Mouse (Mus musculus) thymus, adult 2 months (tissue): Measurements from ENCODE around the gene Flt3. TPM values are rescaled to one million over a fixed set of nuclear protein-coding genes. Genes with fewer than 3 reads are reported as not detected.

Experiments used
- DNase-seq: peaks from one replicate; pipeline ENCODE4 v3.0.0; 2021
- H3K27ac ChIP-seq: fragments of 200-500 bp; 2 replicates; pipeline ENCODE4 v1.5.1; 2012; ENCODE audit warnings: low read length, control low read depth; ENCODE audit not compliant: control insufficient read depth, insufficient read depth
- H3K27me3 ChIP-seq: fragments of 200-500 bp; 2 replicates; pipeline ENCODE4 v1.6.1; 2012; ENCODE audit warnings: mild to moderate bottlenecking, low read length, moderate library complexity, mixed read lengths; ENCODE audit not compliant: control insufficient read depth, insufficient read depth
- H3K36me3 ChIP-seq: fragments of 200-500 bp; 2 replicates; pipeline ENCODE4 v1.6.1; 2012; ENCODE audit warnings: mild to moderate bottlenecking, low read length, moderate library complexity; ENCODE audit not compliant: control insufficient read depth, insufficient read depth
- H3K4me1 ChIP-seq: fragments of 200-500 bp; replicated peaks from 2 replicates; pipeline ENCODE4 v1.6.1; 2012; ENCODE audit warnings: low read length; ENCODE audit not compliant: control insufficient read depth, insufficient read depth
- H3K4me3 ChIP-seq: fragments of 200-500 bp; 2 replicates; pipeline ENCODE4 v1.5.1; 2012; ENCODE audit warnings: mild to moderate bottlenecking, low read length, control low read depth, moderate library complexity; ENCODE audit not compliant: control insufficient read depth, insufficient read depth
- CTCF ChIP-seq: fragments of 200-500 bp; IDR thresholded peaks from 2 replicates; pipeline ENCODE4 v1.5.1; 2012; ENCODE audit warnings: mild to moderate bottlenecking, control low read depth, low read length, moderate library complexity, borderline replicate concordance; ENCODE audit not compliant: control insufficient read depth, poor library complexity, insufficient read depth; ENCODE audit errors: extremely low read depth
- POLR2A ChIP-seq: fragments of 200-500 bp; IDR thresholded peaks from 2 replicates; pipeline ENCODE4 v1.6.1; 2012; ENCODE audit warnings: mild to moderate bottlenecking, low read length, control low read depth, moderate library complexity; ENCODE audit not compliant: control insufficient read depth, poor library complexity, insufficient read depth; ENCODE audit errors: extremely low read depth
- WGBS: fragments of 180-500 bp; shearing (Covaris S2); methylation state at CpG from one replicate; pipeline ENCODE4 v1.1.7; 2018; 5-methylcytosine and 5-hydroxymethylcytosine counted together
- polyA plus RNA-seq: library from polyadenylated mRNA; depleted of rRNA; stranded (reverse); fragments of >200 nt; gene quantifications from 2 replicates; pipeline ENCODE4 v1.2.3, GENCODE M21; 2012

Gene Flt3
- polyA plus RNA-seq, 1 experiment: 5.8 TPM

DNA sequence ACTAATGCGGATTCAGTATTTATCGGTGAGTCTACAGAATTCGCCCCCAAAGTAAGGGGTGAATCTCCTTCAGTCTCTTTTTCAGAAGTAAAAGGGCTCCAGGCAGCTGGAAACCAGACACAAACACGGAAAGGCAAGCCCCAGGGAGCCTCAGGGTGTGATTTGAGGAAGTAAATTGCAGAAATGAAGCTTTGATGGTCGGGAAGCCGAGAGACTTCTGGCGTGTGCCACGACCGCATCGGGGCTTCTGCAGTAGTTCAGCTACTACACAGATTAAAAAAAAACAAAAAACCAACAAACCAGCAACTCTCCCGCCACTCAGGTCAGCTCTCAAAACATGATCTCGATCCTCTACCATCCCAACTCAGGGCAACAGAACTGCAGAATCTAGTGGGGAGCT, 37.2 kb downstream of the Flt3 start:
- H3K27me3 ChIP-seq: no peaks in the 10 kb centered on the region
- H3K4me3 ChIP-seq: no peak overlapping the region
- peaks cover 51% of the 10 kb centered on the region for H3K4me1 ChIP-seq
- TF ChIP-seq CTCF (no peak), POLR2A (no peak)
- 3% methylated on average over 12 of the region's 12 CpGs for whole genome bisulfite sequencing
- DNase-seq: peak; percentile 39
- no peak overlapping the region for H3K27ac ChIP-seq
- no peaks in the 10 kb centered on the region for H3K36me3 ChIP-seq

DNA sequence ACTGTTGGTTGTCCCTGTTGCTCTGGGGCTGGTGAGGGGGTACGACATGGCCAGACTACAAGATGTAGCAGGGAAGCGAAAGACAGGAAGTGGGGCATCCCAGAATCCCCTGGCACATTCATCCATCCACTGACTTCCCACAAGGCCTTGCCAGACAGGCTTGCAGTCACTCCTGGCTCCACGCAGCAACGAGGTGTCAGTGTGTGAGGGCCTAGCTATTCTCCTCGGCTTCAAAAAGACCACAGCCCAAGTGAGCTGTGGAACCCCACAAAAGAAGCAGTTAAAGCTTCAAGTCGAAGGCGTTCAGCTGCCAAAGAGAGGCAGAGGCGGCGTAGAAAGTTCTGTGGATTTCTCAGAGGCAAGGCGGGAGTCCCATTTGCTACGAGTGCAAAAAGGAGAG, 41.8 kb downstream of the Flt3 start:
- Histone ChIP-seq H3K27me3 (no peaks in the 10 kb centered on the region), H3K27ac (peak overlapping the region; percentile 71), H3K4me1 (peaks cover 47% of the 10 kb centered on the region), H3K36me3 (no peaks in the 10 kb centered on the region), H3K4me3 (no peak overlapping the region)
- peak; percentile 26 for DNase-seq
- no peak for TF ChIP-seq POLR2A
- no peak for TF ChIP-seq CTCF
- WGBS: 17% methylated on average over 11 of the region's 11 CpGs

DNA sequence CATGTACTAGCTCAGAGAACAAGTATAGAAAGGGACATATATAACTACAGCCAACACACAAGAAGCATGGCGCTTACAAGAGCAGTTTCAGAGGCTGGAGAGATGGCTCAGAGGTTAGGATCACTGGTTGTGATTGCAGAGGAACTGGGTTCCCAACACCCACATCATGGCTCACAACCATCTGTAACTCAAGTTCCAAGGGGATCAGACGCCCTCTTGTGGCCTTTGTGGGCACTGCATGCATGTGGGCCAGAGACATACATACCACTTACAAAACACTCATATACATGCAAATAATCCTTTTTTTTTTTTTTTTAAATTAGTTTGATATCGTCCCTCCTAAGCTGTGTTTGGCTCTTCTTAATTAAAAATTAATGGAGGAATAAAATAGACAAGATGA, 42.8 kb downstream of the Flt3 start:
- peak; percentile 62 for DNase-seq
- H3K36me3 ChIP-seq: no peaks in the 10 kb centered on the region
- no peak overlapping the region for H3K4me3 ChIP-seq
- H3K27ac ChIP-seq: no peak overlapping the region
- H3K27me3 ChIP-seq: no peaks in the 10 kb centered on the region
- WGBS: 70% methylated on average over 3 of the region's 3 CpGs
- peaks cover 39% of the 10 kb centered on the region for H3K4me1 ChIP-seq
- peak; percentile 47; the same call in 1 of the 2 replicates for TF ChIP-seq CTCF
- no peak for TF ChIP-seq POLR2A

DNA sequence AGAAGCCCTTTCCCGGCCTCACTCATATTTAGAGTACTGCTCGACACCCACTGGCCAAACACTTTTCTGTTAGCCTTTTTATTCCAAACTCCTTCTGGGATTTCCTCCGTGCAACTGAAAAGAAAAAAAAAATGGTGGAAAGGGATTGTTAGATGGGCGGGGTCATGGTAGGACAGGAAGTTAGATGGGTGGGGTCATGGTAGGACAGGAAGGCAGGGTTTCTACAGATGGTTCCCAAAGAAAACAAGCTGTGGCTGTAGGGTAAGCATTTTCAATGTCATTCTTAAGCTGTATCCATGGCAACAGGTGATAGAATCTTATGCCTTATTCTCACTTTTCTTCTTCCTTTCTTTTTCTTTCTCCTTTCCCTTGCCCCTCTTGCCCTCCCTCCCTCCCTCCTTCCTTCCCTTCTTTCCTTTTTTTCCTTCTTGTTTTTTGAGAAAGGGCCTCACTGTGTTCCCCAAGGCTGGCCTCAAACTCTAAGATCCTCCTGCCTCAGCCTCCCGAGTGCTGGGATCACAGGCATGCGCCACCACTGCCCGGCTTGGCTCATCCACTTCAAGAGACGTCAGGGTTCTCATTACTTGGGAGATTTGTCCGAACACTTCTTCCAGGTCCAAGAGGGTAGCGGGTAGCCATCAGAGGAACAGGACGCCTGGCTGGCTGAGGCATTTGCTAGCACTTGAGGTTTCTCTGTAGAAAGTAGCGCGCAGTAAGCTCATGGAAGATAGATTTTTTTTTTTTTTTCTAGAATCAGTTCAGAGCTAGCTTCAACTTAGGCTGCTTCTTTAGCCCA, 43.8 kb downstream of the Flt3 start:
- Histone ChIP-seq H3K4me3 (no peak overlapping the region), H3K27me3 (no peaks in the 10 kb centered on the region), H3K27ac (no peak overlapping the region), H3K4me1 (peaks cover 39% of the 10 kb centered on the region), H3K36me3 (no peaks in the 10 kb centered on the region)
- TF ChIP-seq POLR2A: no peak
- no peak for DNase-seq
- 94% methylated on average over 13 of the region's 13 CpGs for WGBS

DNA sequence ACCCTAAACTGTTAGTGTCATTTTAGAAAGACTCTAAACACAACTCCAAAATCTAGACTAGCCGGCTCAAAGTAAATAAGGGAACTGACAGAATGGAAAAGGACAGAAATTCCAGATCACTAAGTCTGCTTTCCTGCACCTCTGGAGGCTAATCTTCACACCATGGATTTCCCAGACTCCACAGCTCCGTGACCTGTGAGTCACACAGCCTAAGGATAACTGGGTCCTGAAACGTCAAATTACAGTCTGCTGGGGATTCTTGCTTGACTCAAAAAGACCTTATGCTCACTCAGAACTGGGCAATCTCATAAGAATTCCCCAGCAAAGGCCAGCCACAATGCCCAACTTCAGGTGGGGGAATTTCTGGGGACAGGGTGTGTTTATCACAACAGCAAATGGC, 44.5 kb downstream of the Flt3 start:
- DNase-seq: no peak

DNA sequence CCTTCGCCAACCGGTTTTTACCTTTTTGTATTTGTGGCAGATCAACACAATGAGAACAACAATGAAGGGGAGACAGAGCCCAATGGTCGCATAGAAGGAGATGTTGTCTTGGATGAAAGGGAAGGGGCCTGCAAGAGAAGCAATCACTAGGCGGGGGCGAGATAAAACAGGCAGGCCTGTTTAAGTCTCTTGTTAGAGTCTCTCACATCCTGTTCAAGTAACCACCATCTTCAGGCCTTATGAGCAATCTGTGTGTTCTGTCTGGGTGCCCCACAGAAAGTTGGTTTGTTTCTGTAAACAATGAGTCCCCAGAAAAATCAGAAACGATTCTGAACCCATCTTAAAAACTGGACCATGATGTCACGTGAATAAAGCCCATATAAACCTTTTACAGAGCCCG, 45.3 kb downstream of the Flt3 start:
- WGBS: 65% methylated on average over 8 of the region's 8 CpGs
- no peaks in the 10 kb centered on the region for H3K36me3 ChIP-seq
- peaks cover 37% of the 10 kb centered on the region for H3K4me1 ChIP-seq
- no peak overlapping the region for H3K4me3 ChIP-seq
- H3K27me3 ChIP-seq: no peaks in the 10 kb centered on the region
- peak overlapping the region; percentile 40 for H3K27ac ChIP-seq
- DNase-seq: no peak
- TF ChIP-seq POLR2A: no peak
- TF ChIP-seq CTCF: no peak

More for the DNA sequence above, 44.5 kb downstream of the Flt3 start:
- Histone ChIP-seq H3K36me3 (no peaks in the 10 kb centered on the region), H3K27ac (no peak overlapping the region), H3K4me3 (no peak overlapping the region), H3K27me3 (no peaks in the 10 kb centered on the region), H3K4me1 (peaks cover 39% of the 10 kb centered on the region)
- WGBS: 97% methylated on average over 3 of the region's 3 CpGs
- TF ChIP-seq POLR2A: no peak
- TF ChIP-seq CTCF: no peak

DNA sequence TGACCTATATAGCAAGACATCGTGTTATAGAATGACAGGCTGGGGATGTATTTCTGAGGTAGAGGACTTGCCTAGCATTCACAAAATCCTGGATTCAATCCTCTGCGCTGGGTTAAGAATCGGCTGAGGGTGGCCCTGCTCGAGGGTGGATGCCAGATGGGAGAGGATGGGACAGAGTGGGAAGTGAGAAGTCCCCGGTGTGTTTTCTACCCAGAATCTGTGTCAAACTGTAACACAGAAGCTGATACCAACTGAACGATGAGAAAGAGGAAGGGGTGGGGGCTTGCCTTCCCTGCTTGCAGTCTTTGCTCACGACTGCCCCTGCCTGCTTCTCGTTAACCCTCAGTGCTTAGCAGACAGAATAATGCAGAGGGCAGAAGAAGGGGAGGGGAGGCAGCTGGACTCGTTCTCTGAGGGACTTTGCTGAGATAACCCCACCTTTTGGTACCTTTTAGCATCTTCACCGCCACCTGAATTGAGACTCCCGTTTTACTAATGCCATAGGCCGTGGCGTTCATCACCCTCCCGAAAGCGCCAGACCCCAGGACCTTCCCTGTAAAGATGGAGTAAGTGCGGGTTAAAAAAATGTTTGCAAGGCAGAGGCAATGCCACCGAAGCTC, 46.0 kb downstream of the Flt3 start:
- Histone ChIP-seq H3K36me3 (no peaks in the 10 kb centered on the region), H3K27me3 (no peaks in the 10 kb centered on the region), H3K27ac (0 out of 2 replicates have a peak overlapping the region, but pooled peaks have one; percentile 22), H3K4me1 (peaks cover 30% of the 10 kb centered on the region), H3K4me3 (no peak overlapping the region)
- no peak for TF ChIP-seq CTCF
- no peak for TF ChIP-seq POLR2A
- 73% methylated on average over 17 of the region's 17 CpGs for WGBS
- no peak for DNase-seq
